In the genomic region with DNA sequence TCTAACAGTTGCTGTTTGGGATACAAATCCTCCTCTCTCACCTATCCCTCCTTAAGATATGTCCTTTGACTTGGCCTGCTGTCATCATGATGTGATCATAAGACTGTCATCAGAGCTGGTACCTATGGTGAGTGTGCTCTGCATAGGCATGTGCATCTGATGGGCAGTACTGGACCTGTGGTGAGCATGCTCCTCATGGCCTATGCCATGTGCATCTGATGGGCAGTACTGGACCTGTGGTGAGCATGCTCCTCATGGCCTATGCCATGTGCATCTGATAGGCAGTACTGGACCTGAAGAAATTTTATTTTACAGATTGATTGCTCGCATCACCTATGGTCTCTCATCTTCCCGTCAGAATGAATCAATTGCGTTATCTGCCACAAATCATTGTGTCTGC, we compare ENCODE assay signal across 23 mouse cellular contexts.
A peak's percentile ranks its signal among the peaks of the same experiment; 100 is the strongest.
DNase-seq lines count a peak whose midpoint lies in the region; ATAC-seq and TF ChIP-seq lines count a peak whose summit lies in the region.
"Had no signal": no experiment of that assay in that cellular context is flagged by ENCODE, and none has a peak within 500 bp of the region (broad histone marks: within the 10 kb centered on the region; RNA-seq: fewer than 3 reads in every experiment).

No protein-coding gene starts in this region.

- intact Hi-C loops in gastrocnemius, postnatal 36 days (cut with DNase I): no loop called here

- no peak for DNase-seq in hindbrain, embryonic 10.5 days (ENCODE audit: low spot score)
- DNase-seq in midbrain, postnatal 0 days (ENCODE audit: low spot score): no peak
- no peak for DNase-seq in gastrocnemius, postnatal 36 days
- DNase-seq: adrenal gland, postnatal 36 days; cerebellum, adult 9-10 months; gastrocnemius, postnatal 25 days; heart, adult 2 months; heart, postnatal 36 days; kidney, adult 8-10 months; kidney, postnatal 25 days; lung, adult 18-20 months; lung, postnatal 10 days; thymus, postnatal 14 days had no signal

- no peaks in the 10 kb centered on the region for H3K9me3 ChIP-seq in forebrain, embryonic 12.5 days
- H3K9me3 ChIP-seq in forebrain, embryonic 16.5 days (ENCODE audit: control insufficient read depth, low read length): no peaks in the 10 kb centered on the region
- no peaks in the 10 kb centered on the region for H3K9me3 ChIP-seq in hindbrain, embryonic 13.5 days
- peaks cover 4% of the 10 kb centered on the region; the same call in 1 of the 2 replicates for H3K9me3 ChIP-seq in hindbrain, embryonic 10.5 days
- no peaks in the 10 kb centered on the region for H3K9me3 ChIP-seq in midbrain, embryonic 13.5 days
- H3K9me3 ChIP-seq in midbrain, postnatal 0 days (ENCODE audit: low read length): no peaks in the 10 kb centered on the region
- H3K9me3 ChIP-seq: heart, embryonic 15.5 days; limb, embryonic 12.5 days had no signal

- peak; percentile 49 for ATAC-seq in forebrain, embryonic 12.5 days (ENCODE audit: low FRiP score)
- ATAC-seq in forebrain, embryonic 16.5 days: no peak
- ATAC-seq in hindbrain, embryonic 13.5 days (ENCODE audit: low FRiP score): peak; percentile 61; the same call in 1 of the 2 replicates
- ATAC-seq in midbrain, embryonic 13.5 days: peak; percentile 83
- no peak for ATAC-seq in midbrain, postnatal 0 days (ENCODE audit: low FRiP score)
- ATAC-seq: CD4-positive, CD25-positive, alpha-beta regulatory T cell, adult 4 months; inflammation-experienced regulatory T-cells, adult 6 months had no signal

- 89% methylated on average over 3 of the region's 3 CpGs for WGBS in forebrain, embryonic 12.5 days
- 96% methylated on average over 3 of the region's 3 CpGs for WGBS in forebrain, embryonic 16.5 days
- WGBS in hindbrain, embryonic 13.5 days: 75% methylated on average over 3 of the region's 3 CpGs
- WGBS in hindbrain, embryonic 10.5 days: 93% methylated on average over 3 of the region's 3 CpGs
- WGBS in midbrain, embryonic 13.5 days: 84% methylated on average over 3 of the region's 3 CpGs
- 90% methylated on average over 3 of the region's 3 CpGs for WGBS in midbrain, postnatal 0 days

- no peak overlapping the region for H3K4me2 ChIP-seq in forebrain, embryonic 12.5 days
- no peak overlapping the region for H3K4me2 ChIP-seq in forebrain, embryonic 16.5 days (ENCODE audit: low read length)
- no peak overlapping the region for H3K4me2 ChIP-seq in hindbrain, embryonic 13.5 days
- no peak overlapping the region for H3K4me2 ChIP-seq in midbrain, embryonic 13.5 days (replicated peaks)
- H3K4me2 ChIP-seq in midbrain, postnatal 0 days (ENCODE audit: low read depth, low read length, poor library complexity, severe bottlenecking): no peak overlapping the region
- H3K4me2 ChIP-seq: heart, embryonic 15.5 days; limb, embryonic 12.5 days; liver, embryonic 11.5 days had no signal

- H3K27ac ChIP-seq in forebrain, embryonic 12.5 days: no peak overlapping the region
- H3K27ac ChIP-seq in forebrain, embryonic 16.5 days (ENCODE audit: low read length): no peak overlapping the region
- H3K27ac ChIP-seq in hindbrain, embryonic 13.5 days: peak overlapping the region; percentile 50; the same call in 1 of the 2 replicates
- no peak overlapping the region for H3K27ac ChIP-seq in hindbrain, embryonic 10.5 days
- 0 out of 2 replicates have a peak overlapping the region, but pooled peaks have one; percentile 16 for H3K27ac ChIP-seq in midbrain, embryonic 13.5 days
- H3K27ac ChIP-seq in midbrain, postnatal 0 days (ENCODE audit: low read depth, low read length): no peak overlapping the region
- H3K27ac ChIP-seq: heart, adult 2 months; heart, embryonic 15.5 days; layer of hippocampus, adult 2 months; limb, embryonic 12.5 days had no signal

- no peaks in the 10 kb centered on the region for H3K27me3 ChIP-seq in forebrain, embryonic 12.5 days
- no peaks in the 10 kb centered on the region for H3K27me3 ChIP-seq in forebrain, embryonic 16.5 days (replicated peaks; ENCODE audit: control insufficient read depth, insufficient read depth, low read length)
- H3K27me3 ChIP-seq in hindbrain, embryonic 13.5 days: no peaks in the 10 kb centered on the region
- H3K27me3 ChIP-seq in hindbrain, embryonic 10.5 days (ENCODE audit: insufficient read depth, poor library complexity, severe bottlenecking): no peaks in the 10 kb centered on the region
- no peaks in the 10 kb centered on the region for H3K27me3 ChIP-seq in midbrain, embryonic 13.5 days
- H3K27me3 ChIP-seq in midbrain, postnatal 0 days (ENCODE audit: insufficient read depth, low read length): no peaks in the 10 kb centered on the region
- H3K27me3 ChIP-seq: heart, embryonic 15.5 days; limb, embryonic 12.5 days had no signal

- no peaks in the 10 kb centered on the region for H3K36me3 ChIP-seq in forebrain, embryonic 12.5 days (replicated peaks)
- no peaks in the 10 kb centered on the region for H3K36me3 ChIP-seq in forebrain, embryonic 16.5 days (ENCODE audit: control insufficient read depth, insufficient read depth)
- no peaks in the 10 kb centered on the region for H3K36me3 ChIP-seq in hindbrain, embryonic 13.5 days
- H3K36me3 ChIP-seq in hindbrain, embryonic 10.5 days: no peaks in the 10 kb centered on the region
- H3K36me3 ChIP-seq in midbrain, embryonic 13.5 days: no peaks in the 10 kb centered on the region
- no peaks in the 10 kb centered on the region for H3K36me3 ChIP-seq in midbrain, postnatal 0 days (ENCODE audit: insufficient read depth, low read length)
- H3K36me3 ChIP-seq: heart, embryonic 15.5 days; limb, embryonic 12.5 days had no signal

- no peak for TF ChIP-seq CTCF in midbrain, postnatal 0 days (IDR thresholded peaks at IDR 0.05)

- no peak overlapping the region for H3K9ac ChIP-seq in forebrain, embryonic 12.5 days
- no peak overlapping the region for H3K9ac ChIP-seq in forebrain, embryonic 16.5 days (replicated peaks; ENCODE audit: low read depth, low read length)
- no peak overlapping the region for H3K9ac ChIP-seq in hindbrain, embryonic 13.5 days
- H3K9ac ChIP-seq in midbrain, embryonic 13.5 days (replicated peaks): no peak overlapping the region
- H3K9ac ChIP-seq in midbrain, postnatal 0 days (replicated peaks; ENCODE audit: low read length, poor library complexity, severe bottlenecking): no peak overlapping the region
- H3K9ac ChIP-seq: heart, embryonic 15.5 days; limb, embryonic 12.5 days had no signal

- no peak overlapping the region for H3K4me3 ChIP-seq in forebrain, embryonic 12.5 days (replicated peaks)
- H3K4me3 ChIP-seq in forebrain, embryonic 16.5 days (replicated peaks; ENCODE audit: low read length): no peak overlapping the region
- H3K4me3 ChIP-seq in hindbrain, embryonic 13.5 days: no peak overlapping the region
- H3K4me3 ChIP-seq in hindbrain, embryonic 10.5 days: no peak overlapping the region
- no peak overlapping the region for H3K4me3 ChIP-seq in midbrain, embryonic 13.5 days (replicated peaks)
- H3K4me3 ChIP-seq in midbrain, postnatal 0 days (ENCODE audit: low read depth, low read length): no peak overlapping the region
- H3K4me3 ChIP-seq: heart, adult 2 months; heart, embryonic 15.5 days; layer of hippocampus, adult 2 months; limb, embryonic 12.5 days had no signal

- H3K4me1 ChIP-seq in forebrain, embryonic 12.5 days: no peaks in the 10 kb centered on the region
- H3K4me1 ChIP-seq in forebrain, embryonic 16.5 days (replicated peaks; ENCODE audit: control insufficient read depth, insufficient read depth, low read length): no peaks in the 10 kb centered on the region
- H3K4me1 ChIP-seq in hindbrain, embryonic 13.5 days (replicated peaks): peaks cover 12% of the 10 kb centered on the region
- H3K4me1 ChIP-seq in hindbrain, embryonic 10.5 days (replicated peaks): peaks cover 16% of the 10 kb centered on the region
- peaks cover 4% of the 10 kb centered on the region; the same call in 1 of the 2 replicates for H3K4me1 ChIP-seq in midbrain, embryonic 13.5 days (replicated peaks)
- H3K4me1 ChIP-seq in midbrain, postnatal 0 days (ENCODE audit: insufficient read depth, low read length): no peaks in the 10 kb centered on the region
- H3K4me1 ChIP-seq: heart, embryonic 15.5 days; limb, embryonic 12.5 days had no signal

Comparison
In these comparisons a context has a peak if more than half of its experiments do, and no peak if none do; other contexts are left out.
1. ATAC-seq: peak in forebrain, embryonic 12.5 days (single experiment), hindbrain, embryonic 13.5 days (single experiment) and midbrain, embryonic 13.5 days (single experiment); none in forebrain, embryonic 16.5 days (single experiment) and midbrain, postnatal 0 days (single experiment).
2. H3K27ac ChIP-seq: peak in hindbrain, embryonic 13.5 days (single experiment) and midbrain, embryonic 13.5 days (single experiment); none in forebrain, embryonic 12.5 days (single experiment), forebrain, embryonic 16.5 days (single experiment), hindbrain, embryonic 10.5 days (single experiment) and midbrain, postnatal 0 days (single experiment).